Mouse (Mus musculus) NIH3T3 (cell line): ENCODE measurements at regions not wholly inside any gene's neighbourhood (a gene's known extent, or its start where the extent isn't known, plus 50 kb on each side); places are given as distances from the start of the nearest gene placed in this dataset.

Experiments used
- DNase-seq: peaks from one replicate; pipeline ENCODE4 v3.0.0-alpha.2; 2012; ENCODE audit warnings: low read depth

- DNase-seq, result peak; percentile 15
Observed at GRCm38 (mm10) chr10:130594046-130594734, 97.0 kb upstream of the Vmn2r87 start.

GRCm38 (mm10) chr10:130566426-130566825 lies 69.2 kb upstream of the Vmn2r87 start:
- peak; percentile 54 for DNase-seq

GRCm38 (mm10) chr10:130548570-130548969 lies 51.4 kb upstream of the Vmn2r87 start:
- DNase-seq, result no peak
